ENCODE assay signal across 8 mouse cellular contexts in the genomic region with DNA sequence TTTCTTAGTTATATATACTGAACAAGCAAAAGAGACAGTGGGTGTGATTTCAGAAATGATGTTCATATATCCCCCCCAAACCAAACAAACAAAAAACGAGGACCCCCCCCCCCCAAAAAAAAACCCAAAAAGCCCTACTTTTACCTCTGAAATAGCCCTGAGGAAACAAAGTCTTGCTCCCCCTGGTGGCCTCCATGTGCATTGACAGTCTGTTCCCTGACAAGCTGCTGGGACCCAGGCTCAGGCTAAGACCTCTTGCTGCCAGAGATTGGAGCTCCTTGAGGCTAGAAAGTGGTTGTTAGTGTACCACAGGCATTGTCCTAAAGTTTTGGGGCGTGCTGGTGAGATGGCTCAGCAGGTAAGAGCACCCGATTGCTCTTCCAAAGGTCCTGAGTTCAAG. TPM values are rescaled to one million over a fixed set of nuclear protein-coding genes. Genes with fewer than 3 reads are reported as not detected.
DNase-seq lines count a peak whose midpoint lies in the region; ATAC-seq and TF ChIP-seq lines count a peak whose summit lies in the region.

No protein-coding gene starts in this region.

- H3K9me3 ChIP-seq in liver, postnatal 0 days (ENCODE audit: low read length): no peaks in the 10 kb centered on the region

- no peaks in the 10 kb centered on the region for H3K36me3 ChIP-seq in liver, postnatal 0 days (replicated peaks; ENCODE audit: insufficient read depth, low read length)

- no peak for ATAC-seq in liver, postnatal 0 days

- WGBS in lung, adult 2 months: 54% methylated on average over 3 of the region's 3 CpGs
- 35% methylated on average over 3 of the region's 3 CpGs for WGBS in liver, postnatal 0 days (ENCODE audit: insufficient replicate concordance)

- no peak for TF ChIP-seq EP300 in liver, postnatal 0 days (IDR thresholded peaks at IDR 0.05; ENCODE audit: low read depth)

- no peak overlapping the region for H3K9ac ChIP-seq in liver, postnatal 0 days (replicated peaks)

- H3K4me2 ChIP-seq in liver, postnatal 0 days (ENCODE audit: low read depth, low read length): no peak overlapping the region

- no peak overlapping the region for H3K27ac ChIP-seq in liver, postnatal 0 days (ENCODE audit: low read depth)

- TF ChIP-seq CTCF in lung, adult 2 months (IDR thresholded peaks at IDR 0.05; ENCODE audit: insufficient read depth, low read length): peak; percentile 72
- TF ChIP-seq CTCF in liver, postnatal 0 days (IDR thresholded peaks at IDR 0.05; ENCODE audit: low read depth): peak; percentile 79

- no peaks in the 10 kb centered on the region for H3K27me3 ChIP-seq in liver, postnatal 0 days (ENCODE audit: insufficient read depth, low read length)

- H3K4me3 ChIP-seq in lung, adult 2 months (replicated peaks; ENCODE audit: extremely low read depth, low read depth, low read length): no peak overlapping the region
- H3K4me3 ChIP-seq in liver, postnatal 0 days (ENCODE audit: low read depth, low read length): no peak overlapping the region

- DNase-seq in adrenal gland, adult (ENCODE audit: inconsistent age in 2 of 2, low spot score in 1 of 2): peak; percentile 30 to 75
- DNase-seq in adrenal gland, adult 8-10 months: no peak
- DNase-seq in lung, adult 2 months: peak; percentile 37
- DNase-seq in lung, adult 18-20 months: no peak
- peak; percentile 52 for DNase-seq in brain, adult 2 months (ENCODE audit: low read depth, low spot score)
- peak; percentile 64 for DNase-seq in liver, postnatal 0 days
- no peak for DNase-seq in urinary bladder, adult 18-20 months (ENCODE audit: low spot score in 2 of 2)
- DNase-seq in heart, adult 11 months: no peak

- no peak for TF ChIP-seq POLR2A in lung, adult 2 months (IDR thresholded peaks at IDR 0.05; ENCODE audit: borderline replicate concordance, extremely low read depth, low read depth, low read length)

- H3K4me1 ChIP-seq in lung, adult 2 months (ENCODE audit: control insufficient read depth, insufficient read depth, low read length): peaks cover 2% of the 10 kb centered on the region; the same call in 1 of the 2 replicates
- no peaks in the 10 kb centered on the region for H3K4me1 ChIP-seq in liver, postnatal 0 days (ENCODE audit: insufficient read depth)

RNA-seq across cellular contexts. Expression of gene Stoml1, which starts 28.6 kb away (rescaled TPM):
- 10 to 100 TPM; 19.9 to 32.9 (median 28.3) TPM for total RNA-seq in adrenal gland, adult 8-10 months (2022)
- polyA plus RNA-seq in lung, adult 2 months (2012; rRNA removed): 38.8 and 52.2 TPM in 2 replicates
- 5.6 and 6.7 TPM in 2 replicates for polyA plus RNA-seq in liver, postnatal 0 days (2015; fragmentation: Nextera tagmentation; extraction: Ambion mirVana)

RNA-seq across cellular contexts. Expression of gene Loxl1, which starts 31.4 kb away (rescaled TPM):
- total RNA-seq in adrenal gland, adult 8-10 months (2022): 10 to 100 TPM; 20.4 to 28.6 (median 23.0) TPM
- 231 and 235 TPM in 2 replicates for polyA plus RNA-seq in lung, adult 2 months (2012; rRNA removed)
- 2.8 and 3.1 TPM in 2 replicates for polyA plus RNA-seq in liver, postnatal 0 days (2015; fragmentation: Nextera tagmentation; extraction: Ambion mirVana)

RNA-seq across cellular contexts. Expression of gene Pml, which starts 32.0 kb away (rescaled TPM):
- total RNA-seq in adrenal gland, adult 8-10 months (2022): 10 to 100 TPM; 23.4 to 45.6 (median 31.8) TPM
- 24.0 and 29.6 TPM in 2 replicates for polyA plus RNA-seq in lung, adult 2 months (2012; rRNA removed)
- 8.4 and 8.5 TPM in 2 replicates for polyA plus RNA-seq in liver, postnatal 0 days (2015; fragmentation: Nextera tagmentation; extraction: Ambion mirVana)

Comparison
In these comparisons a context has a peak if more than half of its experiments do, and no peak if none do; other contexts are left out.
1. DNase-seq: peak in adrenal gland, adult (2 of 2), lung, adult 2 months (single experiment), brain, adult 2 months (single experiment) and liver, postnatal 0 days (single experiment); none in adrenal gland, adult 8-10 months (single experiment), lung, adult 18-20 months (0 of 2), urinary bladder, adult 18-20 months (0 of 2) and heart, adult 11 months (single experiment).
2. RNA of gene Loxl1, which starts 31.4 kb away (polyA plus RNA-seq): 231 to 235 TPM in lung, adult 2 months; 2.8 to 3.1 TPM in liver, postnatal 0 days; every median in the first group is over 10 times any median in the second.